Comparison of ENCODE assay signal across 24 mouse cellular contexts in genomic region chr14:47626143-47626542, GRCm38 (mm10).
"Had no signal": no experiment of that assay in that cellular context is flagged by ENCODE, and none has a peak within 500 bp of the region (broad histone marks: within the 10 kb centered on the region; RNA-seq: fewer than 3 reads in every experiment).

No protein-coding gene starts in this region.

- DNase-seq: gastrocnemius, adult 2 months; gastrocnemius, postnatal 10 days; gastrocnemius, postnatal 25 days; heart, adult 18-20 months; heart, postnatal 10 days; heart, postnatal 4 days; kidney, adult 18-20 months; kidney, adult 8-10 months; kidney, postnatal 10 days; kidney, postnatal 25 days; kidney, postnatal 4 days; layer of hippocampus, adult 9-11 months; left cerebral cortex, postnatal 4 days had no signal

- H3K9me3 ChIP-seq: heart, embryonic 10.5 days; heart, embryonic 12.5 days; hindbrain, embryonic 10.5 days; hindbrain, embryonic 12.5 days; intestine, embryonic 15.5 days; limb, embryonic 13.5 days; limb, embryonic 15.5 days; liver, embryonic 12.5 days had no signal

- H3K36me3 ChIP-seq: heart, embryonic 10.5 days; heart, embryonic 12.5 days; hindbrain, embryonic 10.5 days; hindbrain, embryonic 12.5 days; intestine, embryonic 15.5 days; limb, embryonic 13.5 days; limb, embryonic 15.5 days; liver, embryonic 12.5 days had no signal

- H3K27ac ChIP-seq: gastrocnemius, adult 2 months; heart, embryonic 10.5 days; hindbrain, embryonic 10.5 days; hindbrain, embryonic 12.5 days; hindbrain, embryonic 14.5 days; intestine, embryonic 15.5 days; layer of hippocampus, adult 2 months; left cerebral cortex, adult 2 months; limb, embryonic 13.5 days; limb, embryonic 15.5 days; liver, embryonic 12.5 days had no signal

- H3K4me3 ChIP-seq: gastrocnemius, adult 2 months; heart, embryonic 10.5 days; heart, embryonic 12.5 days; hindbrain, embryonic 10.5 days; hindbrain, embryonic 12.5 days; intestine, embryonic 15.5 days; layer of hippocampus, adult 2 months; left cerebral cortex, adult 2 months; limb, embryonic 15.5 days; liver, embryonic 12.5 days had no signal

- H3K27me3 ChIP-seq: heart, embryonic 12.5 days; hindbrain, embryonic 12.5 days; intestine, embryonic 15.5 days; limb, embryonic 13.5 days; limb, embryonic 15.5 days; liver, embryonic 12.5 days had no signal

- H3K9ac ChIP-seq: heart, embryonic 12.5 days; hindbrain, embryonic 12.5 days; hindbrain, embryonic 14.5 days; intestine, embryonic 15.5 days; limb, embryonic 15.5 days; liver, embryonic 12.5 days had no signal

- H3K4me1 ChIP-seq: heart, embryonic 10.5 days; hindbrain, embryonic 10.5 days; hindbrain, embryonic 12.5 days; intestine, embryonic 15.5 days; limb, embryonic 15.5 days; liver, embryonic 12.5 days had no signal

- H3K4me2 ChIP-seq: heart, embryonic 12.5 days; hindbrain, embryonic 12.5 days; hindbrain, embryonic 14.5 days; liver, embryonic 12.5 days had no signal
